Mouse (Mus musculus): ENCODE results near the gene Sypl. TPM values are rescaled to one million over a fixed set of nuclear protein-coding genes. Genes with fewer than 3 reads are reported as not detected.
A peak's percentile ranks its signal among the peaks of the same experiment; 100 is the strongest.

The Sypl gene
- total RNA-seq, 2 experiments from 2014 or later, result 33.6 to 41.8 TPM

- Histone ChIP-seq H3K27ac (no peak overlapping the region), H3K4me3 (no peak overlapping the region)
- DNase-seq (ENCODE audit: extremely low spot score in 1 of 2, low spot score in 2 of 2), result peak; percentile 72 to 74
- intact Hi-C loops (cut with DNase I), result loop anchor here (1.0 to 5.0 kb wide), 5 partner anchors 82 to 400 kb away; partner anchors contain the start of genes Atxn7l1 and Twistnb
- TF ChIP-seq CTCF (IDR thresholded peaks at IDR 0.05), result peak; percentile 93
Observed at GRCm38 (mm10) chr12:33027093-33027492, 73.4 kb downstream of the Sypl start.

- DNase-seq (ENCODE audit: extremely low spot score in 1 of 2, low spot score in 2 of 2), result no peak
- peak; percentile 49 for TF ChIP-seq CTCF (IDR thresholded peaks at IDR 0.05)
- Histone ChIP-seq H3K4me3 (no peak overlapping the region), H3K27ac (no peak overlapping the region)
- intact Hi-C loops (cut with DNase I), result loop anchor here (5.0 kb wide), 3 partner anchors 304 to 399 kb away; partner anchors contain the start of gene Twistnb
Observed at GRCm38 (mm10) chr12:33028109-33028691, 74.5 kb downstream of the Sypl start.

DNA sequence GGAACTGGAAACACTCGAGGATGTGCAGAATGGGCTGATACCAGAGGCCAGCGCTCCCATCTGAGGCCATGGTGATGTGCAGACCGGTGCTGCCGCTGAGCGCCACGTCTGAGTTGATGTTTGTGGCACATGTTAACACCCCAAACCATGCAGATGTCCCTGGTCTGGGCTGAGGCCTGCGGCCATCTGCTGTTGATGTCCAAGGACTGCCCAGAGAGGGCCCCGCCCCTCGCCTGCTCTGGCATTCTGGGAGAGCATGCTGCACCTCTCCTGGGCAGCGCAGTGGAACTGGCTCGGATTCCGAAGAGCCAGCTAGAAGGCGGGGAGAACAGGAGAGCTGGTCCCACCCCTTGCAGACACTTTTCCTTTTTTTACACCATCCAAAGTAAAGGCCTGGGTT lies 75.0 kb downstream of the Sypl start:
- no peak for DNase-seq (ENCODE audit: extremely low spot score in 1 of 2, low spot score in 2 of 2)
- H3K27ac ChIP-seq, result no peak overlapping the region
- no peak overlapping the region for H3K4me3 ChIP-seq
- TF ChIP-seq CTCF (IDR thresholded peaks at IDR 0.05), result no peak
- intact Hi-C loops (cut with DNase I), result loop anchor here (5.0 kb wide), 3 partner anchors 304 to 399 kb away; partner anchors contain the start of gene Twistnb

Other genes with a start within 250 kb of the Sypl start
- 10 to 100 TPM; 28.9 to 29.4 TPM for gene Nampt, start 134.3 kb upstream of the Sypl start, total RNA-seq (2021)
- 1 to 10 TPM; 1.4 to 2.4 TPM for gene Cdhr3, start 139.0 kb downstream of the Sypl start, total RNA-seq (2021)
- 10 to 100 TPM; 63.2 to 64.8 TPM for gene Atxn7l1, start 193.8 kb downstream of the Sypl start, total RNA-seq (2021)